ENCODE assay signal across 26 mouse cellular contexts in the genomic region with DNA sequence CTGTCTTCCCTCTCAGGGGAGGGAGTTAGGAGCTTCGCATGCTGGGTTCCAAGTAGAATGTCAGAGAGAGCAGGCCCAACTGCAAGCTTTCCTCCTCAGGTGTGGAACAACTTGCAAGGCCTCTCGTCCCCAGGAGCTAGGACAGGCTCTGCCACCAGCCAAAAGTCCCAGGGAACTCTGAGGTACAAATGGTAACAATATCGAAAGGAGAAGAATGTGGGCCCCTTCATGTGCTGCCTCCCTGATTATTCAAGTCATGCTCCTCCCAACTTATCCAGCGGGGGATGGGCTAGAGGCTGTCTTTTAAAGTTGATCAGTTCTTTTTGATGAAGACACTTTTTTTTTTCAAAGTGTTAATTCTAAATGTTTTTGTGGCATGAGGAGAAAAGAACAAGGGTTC. TPM values are rescaled to one million over a fixed set of nuclear protein-coding genes. Genes with fewer than 3 reads are reported as not detected.
"Had no signal": no experiment of that assay in that cellular context is flagged by ENCODE, and none has a peak within 500 bp of the region (broad histone marks: within the 10 kb centered on the region; RNA-seq: fewer than 3 reads in every experiment).

Smco2 (plus strand) TSS at position 55 of the 400 bp plus-strand sequence.

- H3K9ac ChIP-seq: limb, embryonic 13.5 days; lung, embryonic 14.5 days; midbrain, embryonic 12.5 days; midbrain, embryonic 15.5 days; neural tube, embryonic 12.5 days; neural tube, embryonic 15.5 days; stomach, embryonic 15.5 days had no signal

- H3K27me3 ChIP-seq: limb, embryonic 13.5 days; midbrain, embryonic 12.5 days; midbrain, embryonic 15.5 days; neural tube, embryonic 12.5 days; neural tube, embryonic 15.5 days; stomach, embryonic 15.5 days had no signal

- DNase-seq: kidney, adult 2 months; kidney, postnatal 10 days; kidney, postnatal 36 days; lung, embryonic 14.5 days; right cerebral cortex, adult 18-20 months; right cerebral cortex, postnatal 14 days; right cerebral cortex, postnatal 4 days; thymus, adult 2 months; thymus, postnatal 14 days had no signal

- ATAC-seq: intestine, postnatal 0 days; lung, postnatal 0 days; midbrain, embryonic 15.5 days had no signal

- H3K9me3 ChIP-seq: limb, embryonic 10.5 days; limb, embryonic 13.5 days; midbrain, embryonic 12.5 days; midbrain, embryonic 15.5 days; neural tube, embryonic 12.5 days; neural tube, embryonic 15.5 days; stomach, embryonic 15.5 days had no signal

- H3K4me1 ChIP-seq: midbrain, embryonic 12.5 days; midbrain, embryonic 15.5 days; neural tube, embryonic 12.5 days; neural tube, embryonic 15.5 days; stomach, embryonic 15.5 days had no signal

- H3K36me3 ChIP-seq: limb, embryonic 10.5 days; limb, embryonic 13.5 days; midbrain, embryonic 12.5 days; midbrain, embryonic 15.5 days; neural tube, embryonic 12.5 days; neural tube, embryonic 15.5 days; stomach, embryonic 15.5 days had no signal

- H3K4me2 ChIP-seq: limb, embryonic 13.5 days; lung, embryonic 14.5 days; midbrain, embryonic 12.5 days; midbrain, embryonic 15.5 days; neural tube, embryonic 12.5 days; neural tube, embryonic 15.5 days; stomach, embryonic 15.5 days had no signal

- H3K4me3 ChIP-seq: limb, embryonic 10.5 days; limb, embryonic 13.5 days; midbrain, embryonic 12.5 days; midbrain, embryonic 15.5 days; neural tube, embryonic 12.5 days; neural tube, embryonic 15.5 days; stomach, embryonic 15.5 days had no signal

- H3K27ac ChIP-seq: limb, embryonic 10.5 days; limb, embryonic 13.5 days; macrophage; midbrain, embryonic 12.5 days; midbrain, embryonic 15.5 days; neural tube, embryonic 12.5 days; neural tube, embryonic 15.5 days; stomach, embryonic 15.5 days had no signal

RNA-seq across cellular contexts. Expression of gene Smco2, which starts in this region (rescaled TPM):
- total RNA-seq: layer of hippocampus, adult 8-10 months; layer of hippocampus, postnatal 10 days; left cerebral cortex, postnatal 25 days; liver, adult 2 months; megakaryocyte, adult 5-6 weeks had no signal
- polyA plus RNA-seq: intestine, embryonic 14.5 days; intestine, postnatal 0 days; kidney, adult 2 months; kidney, embryonic 14.5 days; limb, embryonic 10.5 days; limb, embryonic 13.5 days; lung, embryonic 14.5 days; lung, postnatal 0 days; macrophage; midbrain, embryonic 12.5 days; midbrain, embryonic 15.5 days; neural tube, embryonic 12.5 days; neural tube, embryonic 15.5 days; stomach, embryonic 15.5 days; thymus, adult 2 months had no signal
